Mouse (Mus musculus): Measurements from ENCODE around the gene Ier2. TPM values are rescaled to one million over a fixed set of nuclear protein-coding genes. Genes with fewer than 3 reads are reported as not detected.
"Not testable (repeated sequence)": the region's sequence is repeated elsewhere in the genome, so short reads cannot be mapped to it uniquely, and the experiment has no call there.

The Ier2 gene
- total RNA-seq, 2 experiments from 2014 or later = 9.5 to 12.5 TPM

GRCm38 (mm10) chr8:84640617-84641294, 21.9 kb downstream of the Ier2 start:
- no peak for DNase-seq (ENCODE audit: low spot score in 2 of 2)

DNA sequence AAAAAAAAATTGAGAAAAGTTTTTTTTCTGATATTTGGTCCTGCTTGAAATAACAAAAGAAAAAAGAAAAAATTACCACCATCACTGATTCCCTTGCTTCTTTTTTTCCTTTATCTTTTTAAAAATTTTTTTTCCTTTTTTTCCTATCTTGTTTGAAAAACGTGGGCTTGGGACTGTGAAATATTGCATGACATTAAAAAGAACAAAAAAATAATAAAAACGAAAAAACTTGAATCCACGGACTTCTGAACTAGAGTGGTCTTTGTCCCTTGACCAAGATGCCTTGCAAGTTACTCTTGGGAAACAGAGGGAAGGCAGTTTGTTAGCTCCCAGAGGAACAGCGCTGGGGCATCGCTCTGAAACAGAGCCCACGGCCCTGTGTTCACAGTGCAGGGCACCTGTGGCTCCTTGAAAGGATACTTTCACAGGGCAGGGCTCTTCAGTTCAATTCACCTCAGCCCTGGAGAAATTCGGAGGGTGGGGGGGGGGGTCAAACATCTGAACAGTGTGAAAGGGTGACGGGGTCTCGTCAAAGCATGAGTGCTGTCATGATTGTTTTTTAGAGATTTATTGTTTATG, 22.6 kb downstream of the Ier2 start:
- DNase-seq (ENCODE audit: low spot score in 2 of 2) = no peak

DNA sequence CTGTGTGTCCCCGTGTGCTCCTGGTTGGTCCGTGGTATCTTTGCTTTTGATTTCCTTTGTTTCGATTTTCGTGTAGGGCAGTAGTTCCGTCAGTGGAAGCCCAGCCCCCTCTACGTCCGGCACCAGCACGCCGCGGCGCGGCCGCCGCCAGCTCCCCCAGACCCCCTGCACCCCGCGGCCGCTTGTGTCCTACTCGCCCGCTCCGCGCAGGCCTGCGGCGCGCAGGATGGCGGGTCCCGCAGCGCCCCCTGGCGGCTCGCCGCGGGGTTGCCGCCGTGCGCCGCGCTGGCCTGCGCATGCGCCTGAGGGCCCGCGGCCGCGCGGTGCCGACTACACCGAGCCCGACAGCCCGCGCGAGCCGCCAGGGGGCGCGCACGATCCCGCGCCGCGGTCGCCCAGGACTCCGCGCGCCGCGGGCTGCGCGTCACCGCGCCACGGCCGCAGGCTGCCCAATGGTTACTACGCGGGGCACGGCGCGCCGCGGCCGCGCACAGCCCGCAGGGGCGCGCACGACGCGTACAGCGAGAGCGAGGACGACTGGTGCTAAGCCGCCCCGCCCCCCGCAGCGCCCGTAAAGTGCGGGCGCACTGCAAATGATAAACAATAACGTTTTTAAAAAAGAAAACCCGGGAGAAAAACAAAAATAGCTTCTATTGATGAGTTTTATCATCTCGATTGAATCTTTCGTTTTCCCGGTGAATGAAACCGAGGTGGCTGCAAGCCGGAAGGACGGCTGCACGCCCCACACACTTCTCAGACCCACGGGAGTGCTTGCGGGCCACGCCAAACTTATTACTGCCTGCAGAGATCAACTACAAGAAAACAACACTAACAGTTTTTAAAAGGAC, 23.3 kb downstream of the Ier2 start:
- peak; percentile 91 to 94 for DNase-seq (ENCODE audit: low spot score in 2 of 2)

DNA sequence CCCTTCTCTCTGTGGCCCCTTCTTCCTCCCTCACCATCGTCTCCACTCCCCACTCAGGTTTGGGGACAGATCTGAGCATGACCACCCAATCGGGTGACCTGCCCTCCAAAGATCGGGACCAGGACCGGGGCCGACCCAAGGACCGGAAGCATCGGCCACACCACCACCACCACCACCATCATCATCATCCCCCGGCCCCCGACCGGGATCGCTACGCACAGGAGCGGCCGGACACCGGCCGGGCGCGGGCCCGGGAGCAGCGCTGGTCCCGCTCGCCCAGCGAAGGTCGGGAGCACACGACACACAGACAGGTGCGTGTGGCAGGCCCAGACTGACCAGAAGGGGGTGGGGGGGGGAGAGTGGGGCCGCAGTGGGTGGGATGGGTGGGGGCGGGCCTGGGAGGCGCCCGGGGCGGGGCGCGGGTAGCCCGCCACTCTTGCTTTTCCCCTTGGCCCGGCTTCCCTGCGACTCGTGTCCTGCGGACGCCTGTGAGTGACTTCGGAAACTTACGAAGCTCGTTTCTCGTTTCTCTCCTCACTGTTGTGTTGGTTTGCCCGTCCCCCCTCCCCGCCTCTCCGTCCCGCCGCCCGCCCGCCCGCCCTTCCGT, 24.0 kb downstream of the Ier2 start:
- no peak for DNase-seq (ENCODE audit: low spot score in 2 of 2)

DNA sequence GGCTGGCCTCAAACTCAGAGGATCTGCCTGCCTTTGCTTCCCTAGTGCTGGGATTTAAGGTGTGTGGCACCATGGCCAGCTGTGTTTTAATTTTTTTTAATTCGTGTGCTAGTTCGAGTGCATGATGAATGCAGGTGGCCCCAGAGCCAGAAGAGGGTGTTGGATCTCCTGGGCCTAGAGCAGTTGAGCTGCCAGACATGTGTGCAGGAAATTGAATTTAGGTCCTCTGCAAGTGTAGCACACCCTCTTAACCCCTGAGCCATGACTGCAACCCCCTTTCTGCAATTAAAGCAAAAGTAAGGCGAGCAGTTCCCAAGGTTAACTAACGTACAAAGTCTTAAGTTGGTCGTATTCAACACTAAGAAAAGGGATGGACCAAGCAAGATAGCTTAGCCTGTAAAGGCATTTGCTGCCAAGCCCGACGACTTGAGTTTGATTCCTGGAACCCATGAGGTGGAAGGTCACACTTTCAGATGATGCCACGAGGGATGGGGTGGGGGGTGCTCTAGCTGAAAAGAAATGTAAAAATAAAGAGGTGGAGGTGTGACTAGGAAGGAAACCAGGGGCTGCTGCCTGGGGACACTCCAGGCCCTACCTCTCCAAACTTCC, 24.6 kb downstream of the Ier2 start:
- no peak for DNase-seq (ENCODE audit: low spot score in 2 of 2)

DNA sequence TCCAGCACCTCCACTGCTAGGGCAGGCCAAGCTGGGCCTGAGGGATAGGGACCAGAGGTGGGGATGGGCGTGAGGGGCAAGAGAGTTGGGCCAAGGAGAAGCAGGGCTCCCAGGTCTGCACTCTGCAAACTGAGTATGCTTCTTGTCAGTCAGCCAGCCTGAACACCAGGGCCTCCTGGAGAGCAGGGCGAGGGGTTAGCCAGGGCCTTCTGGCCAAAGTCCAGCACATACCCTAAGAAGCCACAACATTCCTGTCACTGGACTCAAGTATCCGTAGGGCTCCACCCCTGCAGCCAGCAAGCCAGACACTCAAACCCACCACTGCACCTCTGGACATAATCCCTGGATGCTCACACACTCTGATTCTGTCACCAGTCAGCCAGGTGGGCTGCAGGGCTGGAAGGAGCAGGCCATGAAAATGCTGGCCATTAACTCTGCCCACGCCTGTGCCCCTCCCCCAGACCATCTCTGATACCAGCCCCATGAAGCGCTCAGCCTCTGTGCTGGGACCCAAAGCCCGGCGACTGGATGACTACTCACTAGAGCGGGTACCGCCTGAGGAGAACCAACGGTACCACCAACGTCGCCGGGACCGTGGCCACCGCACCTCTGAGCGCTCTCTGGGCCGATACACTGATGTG, 26.5 kb downstream of the Ier2 start:
- no peak for DNase-seq (ENCODE audit: low spot score in 2 of 2)

DNA sequence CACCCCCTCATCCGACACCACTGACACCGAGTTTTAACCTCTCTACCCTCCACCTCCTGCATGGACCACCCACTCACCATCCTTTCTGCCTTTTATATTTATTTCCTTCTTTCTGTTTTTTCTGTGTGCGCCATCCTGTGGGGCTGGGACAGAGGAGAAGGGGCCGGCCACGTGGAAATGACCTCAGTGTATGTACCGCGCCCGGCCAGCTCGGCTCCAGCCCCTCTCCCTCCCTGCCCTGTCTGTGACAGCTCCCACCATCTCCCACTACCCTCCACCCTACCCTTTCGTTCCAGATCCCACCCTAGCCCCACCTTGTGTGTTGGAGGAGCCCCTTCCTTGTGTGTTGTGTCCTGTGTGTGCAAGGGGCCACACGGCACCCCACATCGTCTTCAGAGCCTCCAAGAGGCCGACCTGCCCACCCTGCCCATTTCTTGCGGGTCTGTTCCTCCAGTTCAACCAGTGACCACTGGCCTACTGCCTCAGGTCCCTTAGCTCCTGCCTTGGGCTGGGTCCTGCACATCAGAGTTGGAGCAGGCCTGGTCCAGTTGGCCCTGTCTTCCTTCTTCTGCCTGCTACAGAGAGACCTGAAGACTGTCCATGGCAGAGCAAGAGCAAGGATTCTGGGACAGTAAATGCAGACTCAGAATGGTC, 27.1 kb downstream of the Ier2 start:
- DNase-seq (ENCODE audit: low spot score in 2 of 2) = no peak

DNA sequence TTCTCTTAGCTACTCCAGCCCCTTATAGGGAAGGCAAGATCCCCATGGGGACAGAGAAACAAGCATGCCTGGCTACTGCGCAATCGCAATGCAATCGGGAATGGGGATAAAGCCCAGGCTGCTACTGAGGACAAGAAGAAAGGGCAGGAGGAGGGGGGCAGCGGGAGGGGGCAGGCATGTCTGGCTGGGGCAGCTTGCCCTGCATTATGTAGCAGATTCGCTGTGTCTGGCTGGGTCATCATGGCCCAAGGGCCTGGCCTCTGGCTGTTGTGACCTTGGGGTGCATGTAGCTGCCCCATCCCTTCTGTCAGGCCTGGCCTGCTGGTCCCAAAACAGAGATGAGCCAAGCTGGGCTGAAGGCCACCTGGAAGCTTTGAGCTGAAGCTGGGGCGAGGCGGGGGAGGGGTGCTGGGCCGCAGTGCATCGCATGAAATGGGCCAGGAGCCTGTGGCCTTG, 27.8 kb downstream of the Ier2 start:
- peak; percentile 73 to 76 for DNase-seq (ENCODE audit: low spot score in 2 of 2)

DNA sequence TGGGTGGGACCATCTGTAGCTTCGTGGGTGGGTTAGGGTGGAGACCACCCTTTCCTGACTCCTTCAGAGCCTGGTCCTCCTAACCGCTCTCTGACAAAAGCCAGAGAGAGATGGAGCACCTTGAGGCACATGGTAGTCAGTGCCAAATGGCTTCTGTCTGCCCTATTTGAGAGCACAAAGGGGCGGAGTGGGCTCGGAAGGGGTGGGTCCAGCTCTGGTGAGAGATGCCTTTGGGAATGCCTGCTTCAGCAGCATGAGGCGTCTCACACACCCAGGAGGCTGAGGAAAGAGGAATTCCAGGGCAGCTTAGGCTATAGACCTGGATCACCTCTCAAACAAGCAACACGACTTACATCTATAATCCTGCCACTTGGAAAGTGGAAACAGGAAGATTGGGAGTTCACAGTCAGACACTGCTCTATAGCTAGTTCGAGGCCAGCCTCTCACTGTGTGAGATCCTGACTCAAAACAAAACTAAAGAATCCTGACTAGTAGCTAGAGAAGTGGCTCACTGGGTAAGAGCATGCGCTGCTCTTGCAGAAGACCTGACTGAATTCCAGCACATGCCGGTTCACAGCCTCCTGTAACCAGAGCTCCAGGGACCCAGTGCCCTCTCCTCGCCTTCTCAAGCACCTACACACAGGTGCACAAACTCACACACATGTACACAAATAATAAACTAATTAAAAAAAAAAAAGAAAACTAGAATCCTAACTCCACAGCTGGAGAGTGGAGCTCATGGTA, 28.6 kb downstream of the Ier2 start:
- DNase-seq (ENCODE audit: low spot score in 2 of 2) = no peak

DNA sequence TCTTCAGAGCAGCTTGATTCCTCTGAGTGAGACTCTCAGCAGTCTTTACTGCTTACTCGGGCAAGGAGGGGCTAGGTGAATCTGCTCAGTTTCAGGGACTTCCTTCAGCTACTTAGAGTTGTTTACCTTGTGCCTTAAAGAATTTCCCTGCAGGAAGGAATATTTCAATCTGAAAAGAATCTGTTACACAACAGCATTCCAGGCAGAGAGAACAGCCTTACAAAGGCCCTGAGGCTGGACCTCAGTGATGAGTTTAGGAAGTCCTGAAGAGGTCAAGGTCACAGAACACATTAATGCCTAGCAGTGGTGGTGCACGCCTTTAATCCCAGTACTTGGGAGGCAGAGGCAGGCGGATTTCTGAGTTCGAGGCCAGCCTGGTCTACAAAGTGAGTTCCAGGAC, 30.8 kb downstream of the Ier2 start:
- no peak for DNase-seq (ENCODE audit: low spot score in 2 of 2)

- no peak for DNase-seq (ENCODE audit: low spot score in 2 of 2)
These were observed 32.5 kb downstream of the Ier2 start for GRCm38 (mm10) chr8:84630145-84630544.

DNA sequence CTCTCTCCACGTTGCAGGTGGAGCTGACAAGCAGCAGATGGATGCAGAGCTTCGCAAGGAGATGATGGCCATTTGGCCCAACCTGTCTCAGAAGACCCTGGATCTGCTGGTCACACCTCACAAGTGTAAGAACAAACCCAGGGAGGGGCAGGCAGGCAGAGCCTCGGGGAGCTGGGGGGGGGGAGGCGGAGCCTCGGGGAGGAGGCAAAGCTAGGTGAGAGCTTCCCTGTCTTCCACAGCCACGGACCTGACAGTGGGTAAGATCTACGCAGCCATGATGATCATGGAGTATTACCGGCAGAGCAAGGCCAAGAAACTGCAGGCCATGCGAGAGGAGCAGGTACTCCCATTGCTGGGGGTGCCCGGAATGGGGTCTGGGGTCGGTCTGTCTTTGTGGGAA, 33.1 kb downstream of the Ier2 start:
- no peak for DNase-seq (ENCODE audit: low spot score in 2 of 2)

DNA sequence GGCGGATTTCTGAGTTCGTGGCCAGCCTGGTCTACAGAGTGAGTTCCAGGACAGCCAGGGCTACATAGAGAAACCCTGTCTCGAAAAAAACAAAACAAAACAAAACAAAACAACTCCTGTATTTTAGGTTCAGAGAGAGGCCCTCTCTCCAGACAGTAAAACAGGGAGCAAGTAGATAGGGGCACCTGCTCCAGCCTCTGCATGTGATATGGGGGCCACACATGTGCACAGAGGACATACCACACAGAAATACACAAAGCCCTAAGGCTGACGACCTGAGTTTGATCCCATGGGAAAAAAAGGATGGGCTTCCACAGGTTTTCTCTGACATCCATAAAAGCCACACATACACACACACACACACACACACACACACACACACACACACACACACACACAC, 39.2 kb downstream of the Ier2 start:
- not testable (repeated sequence) for DNase-seq (ENCODE audit: low spot score in 2 of 2)

GRCm38 (mm10) chr8:84621102-84621625, 41.5 kb downstream of the Ier2 start:
- no peak for DNase-seq (ENCODE audit: low spot score in 2 of 2)

GRCm38 (mm10) chr8:84617005-84617404, 45.6 kb downstream of the Ier2 start:
- DNase-seq (ENCODE audit: low spot score in 2 of 2) = no peak

DNA sequence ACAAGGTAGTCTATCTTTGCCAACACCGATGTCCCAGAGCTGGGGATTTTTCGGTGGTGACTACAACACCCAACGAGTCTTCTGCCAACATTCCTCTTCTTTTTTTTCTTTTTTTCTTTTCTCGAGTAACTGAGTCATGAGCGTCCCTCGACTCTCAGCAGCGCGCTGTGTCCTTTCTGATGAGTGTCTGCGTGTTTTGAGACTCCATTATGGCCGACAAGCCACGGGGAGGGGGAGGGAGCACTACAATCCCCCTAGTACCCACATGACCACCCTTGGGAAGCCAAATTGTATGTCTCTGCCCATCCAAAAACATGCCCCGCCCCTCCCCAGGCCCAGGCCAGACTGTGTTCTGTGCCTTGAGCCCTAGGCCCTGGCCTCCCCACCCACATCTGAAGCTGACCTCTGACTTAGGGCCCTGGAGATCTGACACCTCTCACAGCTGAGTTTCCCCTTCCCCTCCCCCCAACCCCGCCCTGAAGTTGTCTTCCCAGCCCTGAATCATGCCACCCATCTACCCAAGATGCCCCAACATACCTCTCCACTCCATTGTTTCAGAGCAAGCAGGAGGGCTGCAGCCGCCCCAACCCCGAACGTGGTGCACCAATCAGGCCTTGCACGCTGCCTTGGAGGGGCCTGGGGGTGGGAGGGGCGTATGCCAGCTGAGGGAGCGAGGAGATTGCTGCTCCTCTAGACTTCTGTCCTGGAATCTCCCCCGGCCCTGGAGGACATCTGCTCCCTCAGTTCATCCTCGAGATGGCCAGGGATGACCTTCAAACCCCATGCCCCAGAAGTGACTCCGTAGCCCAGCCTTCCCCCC, 46.8 kb downstream of the Ier2 start:
- no peak for DNase-seq (ENCODE audit: low spot score in 2 of 2)

- DNase-seq (ENCODE audit: low spot score in 2 of 2) = no peak
These were observed 48.0 kb downstream of the Ier2 start for GRCm38 (mm10) chr8:84614512-84615223.

Measured in layer of hippocampus, postnatal 14 days (tissue).